8 mouse cellular contexts compared by ENCODE assay signal in the genomic region with DNA sequence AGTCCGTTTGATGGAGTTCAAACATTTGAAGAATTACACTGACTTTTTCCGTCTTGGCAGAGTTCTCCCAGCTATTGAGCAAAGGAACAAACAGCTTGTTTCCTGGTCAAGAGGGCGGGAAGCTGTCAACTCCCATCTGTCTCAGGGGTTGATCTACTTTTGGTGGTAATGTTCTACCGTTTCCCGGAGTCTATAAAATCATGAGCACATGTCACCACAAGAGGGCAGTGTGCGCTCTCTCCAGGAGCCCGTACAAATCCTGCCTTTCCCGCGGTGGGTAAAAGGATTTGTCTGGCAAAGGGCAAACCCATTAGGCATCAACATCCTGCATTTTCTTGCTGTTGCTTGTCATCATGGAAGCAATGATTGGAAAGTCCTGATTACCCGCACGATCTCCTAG.
DNase-seq lines count a peak whose midpoint lies in the region; ATAC-seq and TF ChIP-seq lines count a peak whose summit lies in the region.

No protein-coding gene starts in this region.

- H3K4me3 ChIP-seq in left cerebral cortex, adult 2 months: no peak overlapping the region

- H3K27ac ChIP-seq in left cerebral cortex, adult 2 months: no peak overlapping the region

- peak; percentile 89 for ATAC-seq in common myeloid progenitor, adult 5-6 weeks (replicated peaks; ENCODE audit: low read depth, poor library complexity, severe bottlenecking)
- peak; percentile 86 for ATAC-seq in megakaryocyte-erythroid progenitor cell, adult 5-6 weeks (replicated peaks; ENCODE audit: low FRiP score, low TSS enrichment, poor library complexity, severe bottlenecking)
- ATAC-seq in activated CD4-positive, CD25-positive, alpha-beta regulatory T cell, adult 4 months: no peak

- intact Hi-C loops in left cerebral cortex, adult 2 months (cut with DNase I): loop anchor here (1.0 to 10.0 kb wide), 3 partner anchors 553 to 1040 kb away; no protein-coding TSS in a partner anchor

- DNase-seq in adrenal gland, adult 8-10 months: peak; percentile 65
- DNase-seq in gastrocnemius, postnatal 10 days: peak; percentile 78
- DNase-seq in induced T-regulatory cell, adult 2 months (ENCODE audit: low read depth): peak; percentile 60
- DNase-seq in left cerebral cortex, adult 2 months (ENCODE audit: extremely low spot score in 1 of 2, low spot score in 2 of 2): peak; percentile 74 to 76
- DNase-seq in skeletal muscle tissue, adult 2 months (ENCODE audit: low read depth, low spot score): peak; percentile 47

- peak; percentile 92 for TF ChIP-seq CTCF in left cerebral cortex, adult 2 months (IDR thresholded peaks at IDR 0.05)
